Mouse (Mus musculus) cerebellum, postnatal 10 days (tissue): ENCODE measurements at regions not wholly inside any gene's neighbourhood (a gene's known extent, or its start where the extent isn't known, plus 50 kb on each side); places are given as distances from the start of the nearest gene placed in this dataset.
"Not testable (repeated sequence)": the region's sequence is repeated elsewhere in the genome, so short reads cannot be mapped to it uniquely, and the experiment has no call there.

Experiments used
- DNase-seq, 2 experiments: peaks; one replicate each; pipeline ENCODE4 v3.0.0; 2021; ENCODE audit warnings: mixed read lengths in 2 of 2

DNA sequence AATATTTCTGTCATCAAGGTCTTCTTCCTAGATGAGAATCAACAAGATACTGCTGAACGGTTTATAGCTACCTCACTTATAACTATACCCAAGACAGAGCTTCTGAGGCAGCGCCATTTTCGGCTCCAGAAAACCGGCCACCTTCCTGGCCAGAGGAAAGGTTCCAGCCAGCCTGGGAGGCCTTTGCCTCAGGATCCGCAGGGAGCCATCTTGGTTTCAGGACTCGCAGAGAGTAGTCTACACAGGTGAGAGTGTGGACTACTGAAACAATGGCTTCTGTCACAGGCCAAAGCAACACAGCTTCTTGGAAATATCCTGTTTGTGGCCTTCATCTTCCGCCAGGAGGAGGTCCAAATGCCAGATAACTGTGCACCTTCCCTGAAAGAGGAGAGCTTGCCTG is 447.5 kb downstream of the Kcnt2 start:
- no peak for DNase-seq

DNA sequence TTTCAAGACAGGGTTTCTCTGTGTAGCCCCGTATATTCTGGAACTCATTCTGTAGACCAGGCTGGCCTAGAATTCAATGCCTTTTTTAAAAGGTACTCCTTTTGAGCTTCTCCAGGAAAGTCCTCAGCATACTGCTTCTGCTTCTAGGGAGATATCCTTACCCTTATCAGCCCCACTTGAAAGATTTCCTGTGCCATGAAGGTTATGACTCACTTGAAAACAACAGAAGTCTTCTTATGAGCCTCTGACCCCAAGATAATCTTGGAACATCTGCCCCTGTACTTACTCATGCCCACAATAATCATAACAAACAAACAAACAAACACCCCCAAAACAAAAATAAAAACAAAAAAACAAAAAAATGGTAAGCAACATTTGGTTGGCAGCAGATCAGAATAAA is 484.2 kb downstream of the Kcnt2 start:
- no peak for DNase-seq

DNA sequence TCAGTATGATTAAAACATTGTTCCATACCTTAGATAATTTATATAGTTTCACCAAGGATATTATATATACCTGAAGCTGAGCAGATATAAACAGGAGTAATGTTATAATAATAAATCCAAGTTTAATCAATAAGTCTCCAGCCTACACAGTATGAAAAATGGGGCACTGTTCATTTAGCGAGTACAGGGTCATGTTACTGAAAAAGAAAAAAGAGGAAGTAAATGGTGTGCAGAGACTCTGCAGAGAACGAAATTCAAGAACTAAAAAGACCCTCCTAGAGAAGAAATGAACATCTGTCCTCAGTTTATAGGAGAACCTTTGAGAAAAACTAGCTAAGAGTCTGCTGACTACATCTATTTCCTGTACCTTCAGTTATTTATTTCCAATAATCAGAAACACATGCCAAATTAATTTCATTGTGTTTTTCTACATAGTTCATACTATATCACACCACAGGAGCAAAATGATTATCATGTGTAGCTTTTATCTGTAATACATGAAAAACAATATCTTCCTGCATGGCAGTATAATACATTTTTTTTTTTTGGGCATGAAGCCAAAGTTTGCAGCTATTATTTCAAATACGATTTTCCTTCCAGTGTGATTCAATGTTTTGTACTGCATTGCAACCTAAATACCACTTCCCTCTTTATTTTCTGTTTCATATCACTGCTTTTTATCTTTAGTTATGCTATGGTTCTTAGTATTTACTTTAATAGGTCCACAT is 493.2 kb downstream of the Kcnt2 start:
- peak in 1 of 2 experiments; percentile 3 for DNase-seq

DNA sequence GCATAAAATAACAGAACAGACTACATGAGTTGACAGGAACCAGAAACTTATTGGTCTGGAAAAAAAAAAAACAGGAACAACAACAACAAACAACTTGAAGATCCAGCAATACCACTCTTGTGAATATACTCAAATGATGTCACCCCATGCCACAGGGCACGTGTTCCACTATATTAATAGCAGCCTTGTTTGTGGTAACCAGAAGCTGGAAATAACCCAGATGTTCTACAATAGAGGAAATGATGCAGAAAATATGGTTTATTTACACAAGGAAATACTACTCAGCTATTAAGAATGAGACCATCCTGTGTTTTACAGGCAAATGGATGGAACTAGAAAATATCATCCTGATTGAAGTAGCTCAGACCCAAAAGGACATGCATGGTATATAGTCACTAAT is 494.1 kb downstream of the Kcnt2 start:
- DNase-seq = no peak

DNA sequence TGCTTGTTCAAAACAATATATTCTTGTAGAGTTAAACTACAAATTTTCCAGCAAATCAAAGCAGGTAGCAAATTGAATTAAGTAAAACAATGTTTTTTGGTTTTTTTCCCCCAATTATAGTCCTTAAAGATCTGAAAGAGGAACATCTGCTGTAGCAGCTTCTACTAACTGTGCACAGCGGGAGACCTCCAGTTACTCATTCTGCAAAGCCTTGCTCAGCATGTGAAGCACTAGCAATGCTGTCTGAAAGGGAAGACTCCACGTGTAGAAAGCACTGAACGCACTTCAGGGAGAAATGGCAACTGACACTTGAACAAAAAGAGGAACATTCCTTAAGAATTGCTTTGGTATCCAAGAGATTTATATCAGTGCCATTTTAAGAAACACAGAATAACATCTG is 502.1 kb downstream of the Kcnt2 start:
- peak; percentile 62 to 75 for DNase-seq

DNA sequence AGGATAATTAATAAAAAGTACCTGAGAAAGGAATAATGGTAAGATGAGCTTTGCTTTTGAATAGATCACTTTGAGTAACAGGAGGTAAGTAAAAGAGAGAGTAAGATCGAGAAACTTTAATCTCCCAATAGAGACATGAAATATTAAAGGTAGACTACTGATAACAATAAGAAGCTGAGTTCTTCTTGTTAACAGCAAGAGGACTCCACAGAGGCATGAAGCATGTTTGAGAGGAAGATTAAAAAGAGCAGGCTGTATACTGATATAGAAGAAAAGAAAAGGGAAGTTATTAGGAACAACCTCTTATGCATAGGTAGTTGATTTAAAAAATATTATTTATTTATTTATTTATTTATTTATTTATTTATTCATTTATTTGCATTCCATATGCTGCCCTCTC is 519.9 kb downstream of the Kcnt2 start:
- no peak for DNase-seq

DNA sequence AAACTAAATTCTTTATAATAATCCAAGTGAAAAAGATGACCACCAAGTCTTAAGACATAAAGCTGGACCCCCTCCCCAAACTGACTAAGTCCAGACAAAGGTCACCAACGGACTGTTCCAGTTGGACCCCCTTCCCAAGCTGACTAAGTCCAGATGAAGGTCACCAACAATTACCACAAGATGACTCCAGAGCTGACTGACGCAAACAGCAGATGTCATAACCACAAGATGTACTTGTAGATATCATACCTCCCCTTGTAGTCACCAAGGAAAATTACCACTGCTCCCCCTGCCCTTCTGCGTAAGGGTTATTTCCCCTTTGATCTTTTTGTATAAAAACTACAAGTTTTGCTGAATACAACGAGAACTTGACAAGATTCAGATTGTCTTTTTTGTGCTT is 527.8 kb downstream of the Kcnt2 start:
- not testable (repeated sequence) for DNase-seq

DNA sequence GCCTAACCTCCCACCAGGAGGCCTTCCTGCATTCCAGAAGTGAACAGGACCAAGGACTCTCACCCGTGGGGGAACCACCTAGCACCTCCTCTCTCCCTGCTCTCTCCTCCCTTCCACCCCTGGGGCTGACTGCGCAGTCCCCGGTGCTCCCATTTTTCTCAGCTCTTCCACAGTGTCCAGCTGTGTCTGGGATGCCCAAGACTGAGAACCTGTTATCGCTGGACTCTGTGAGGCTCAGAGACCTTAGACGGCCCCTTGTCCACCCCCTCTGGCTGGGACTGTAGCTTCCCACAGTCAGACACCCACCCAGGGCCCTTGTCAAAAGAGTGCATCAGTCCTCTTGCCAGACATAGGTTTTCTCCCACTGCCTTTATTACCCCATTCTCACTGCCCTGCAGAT is 564.2 kb downstream of the Kcnt2 start:
- DNase-seq = no peak

DNA sequence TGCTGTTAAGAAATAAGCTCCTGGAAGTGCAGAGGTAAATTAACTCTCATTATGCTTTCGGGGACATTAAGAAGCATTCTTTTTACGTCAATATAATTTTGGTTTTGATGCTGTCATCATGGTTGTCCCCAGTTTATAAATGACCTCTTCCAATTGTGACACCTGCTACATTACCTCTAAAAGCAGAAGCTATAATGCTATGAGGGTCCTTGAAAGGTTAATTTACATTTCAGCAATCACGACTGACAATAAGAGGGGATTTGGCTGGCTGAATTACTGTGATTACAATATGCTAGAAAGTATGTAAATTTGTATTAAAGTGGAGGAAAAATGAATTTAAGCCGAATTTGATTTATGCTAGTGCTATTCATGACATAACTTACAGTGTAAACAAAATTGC is 592.8 kb downstream of the Kcnt2 start:
- DNase-seq = no peak

DNA sequence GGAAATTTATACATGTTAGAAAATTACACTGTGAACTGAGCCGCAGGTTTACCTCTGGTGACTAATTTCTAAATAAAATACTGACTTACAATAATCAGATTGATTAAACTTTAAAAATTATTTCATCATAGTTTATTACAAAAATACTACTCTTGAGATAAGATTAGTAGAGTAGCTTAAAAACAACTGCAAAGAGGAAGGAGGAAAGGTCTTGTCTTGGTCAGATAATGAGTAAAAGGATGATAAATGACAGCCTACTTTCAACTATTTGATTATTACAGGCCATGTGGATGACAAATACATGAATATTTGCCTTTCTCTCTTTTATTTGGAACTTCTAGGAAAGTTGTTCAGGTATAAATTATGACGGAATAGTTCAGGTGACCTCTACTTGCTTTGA is 594.6 kb downstream of the Kcnt2 start:
- DNase-seq = no peak

DNA sequence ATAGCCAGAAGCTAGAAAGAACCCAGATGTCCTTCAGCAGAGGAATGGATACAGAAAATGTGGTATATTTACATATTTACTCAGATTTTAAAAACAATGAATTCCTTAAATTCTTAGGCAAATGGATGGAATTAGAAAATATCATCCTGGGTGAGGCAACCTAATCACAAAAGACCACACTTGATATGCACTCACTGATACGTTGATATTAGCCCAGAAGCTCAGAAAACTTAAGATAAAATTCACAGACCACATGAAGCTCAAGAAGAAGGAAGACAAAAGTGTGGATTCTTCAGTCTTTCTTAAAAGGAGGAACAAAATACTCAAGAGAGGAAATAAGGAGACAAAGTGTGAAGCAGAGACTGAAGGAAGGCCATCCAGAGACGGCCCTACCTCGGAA is 602.1 kb downstream of the Kcnt2 start:
- DNase-seq = not testable (repeated sequence)

DNA sequence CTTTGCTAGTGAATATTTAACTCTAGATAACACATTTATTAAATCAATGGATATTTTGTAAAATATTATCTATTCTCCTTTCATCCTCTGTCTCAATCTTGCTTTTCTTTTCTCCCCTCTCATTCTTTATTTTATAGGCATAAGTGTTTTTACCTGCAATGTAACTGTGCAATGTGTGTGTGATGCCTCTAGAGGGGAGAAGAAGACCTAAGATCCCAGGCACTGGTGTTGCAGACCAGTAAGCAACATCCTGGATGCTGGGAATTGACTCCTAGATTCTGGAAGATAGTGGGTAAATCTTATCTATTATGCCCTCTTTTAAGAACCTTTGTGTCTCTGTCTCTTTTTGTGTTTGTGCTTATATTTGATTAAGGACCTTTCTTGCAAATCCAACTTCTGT is 605.6 kb downstream of the Kcnt2 start:
- DNase-seq = peak in 1 of 2 experiments; percentile 1
